Mouse (Mus musculus) C2C12 (cell line): ENCODE measurements around the gene Cdk10. TPM values are rescaled to one million over a fixed set of nuclear protein-coding genes. Genes with fewer than 3 reads are reported as not detected.

Experiments
- H3K27me3 ChIP-seq: one replicate; pipeline ENCODE4 v1.6.1; 2011; ENCODE audit not compliant: control insufficient read depth, insufficient read depth, insufficient read length
- H3K36me3 ChIP-seq: one replicate; pipeline ENCODE4 v1.6.1; 2011; ENCODE audit not compliant: control insufficient read depth, insufficient read depth
- H3K4me3 ChIP-seq: one replicate; pipeline ENCODE4 v1.5.1; 2011; ENCODE audit warnings: mild to moderate bottlenecking, control low read depth; ENCODE audit not compliant: poor library complexity, insufficient read depth, severe bottlenecking
- H3K79me2 ChIP-seq: one replicate; pipeline ENCODE4 v1.6.1; 2011; ENCODE audit not compliant: control insufficient read depth, insufficient read depth
- H3K79me3 ChIP-seq: one replicate; pipeline ENCODE4 v1.6.1; 2011; ENCODE audit warnings: low read depth, control low read depth
- H3ac ChIP-seq: one replicate; pipeline ENCODE3; 2011; ENCODE audit warnings: low read depth; ENCODE audit not compliant: control insufficient read depth, insufficient read length
- MYOG ChIP-seq: IDR thresholded peaks from one replicate; pipeline ENCODE4 v1.6.1; 2011; ENCODE audit not compliant: control insufficient read depth, insufficient read length; ENCODE audit errors: extremely low read depth
- polyA plus RNA-seq: library from polyadenylated mRNA; unstranded; fragments of >200 nt; fragmentation: generic; extraction: Trizol; gene quantifications from one replicate; pipeline ENCODE4 v1.2.1, GENCODE M21; 2012; ENCODE audit warnings: missing spikeins

The Cdk10 gene
- polyA plus RNA-seq, 1 experiment: 23.8 TPM

DNA sequence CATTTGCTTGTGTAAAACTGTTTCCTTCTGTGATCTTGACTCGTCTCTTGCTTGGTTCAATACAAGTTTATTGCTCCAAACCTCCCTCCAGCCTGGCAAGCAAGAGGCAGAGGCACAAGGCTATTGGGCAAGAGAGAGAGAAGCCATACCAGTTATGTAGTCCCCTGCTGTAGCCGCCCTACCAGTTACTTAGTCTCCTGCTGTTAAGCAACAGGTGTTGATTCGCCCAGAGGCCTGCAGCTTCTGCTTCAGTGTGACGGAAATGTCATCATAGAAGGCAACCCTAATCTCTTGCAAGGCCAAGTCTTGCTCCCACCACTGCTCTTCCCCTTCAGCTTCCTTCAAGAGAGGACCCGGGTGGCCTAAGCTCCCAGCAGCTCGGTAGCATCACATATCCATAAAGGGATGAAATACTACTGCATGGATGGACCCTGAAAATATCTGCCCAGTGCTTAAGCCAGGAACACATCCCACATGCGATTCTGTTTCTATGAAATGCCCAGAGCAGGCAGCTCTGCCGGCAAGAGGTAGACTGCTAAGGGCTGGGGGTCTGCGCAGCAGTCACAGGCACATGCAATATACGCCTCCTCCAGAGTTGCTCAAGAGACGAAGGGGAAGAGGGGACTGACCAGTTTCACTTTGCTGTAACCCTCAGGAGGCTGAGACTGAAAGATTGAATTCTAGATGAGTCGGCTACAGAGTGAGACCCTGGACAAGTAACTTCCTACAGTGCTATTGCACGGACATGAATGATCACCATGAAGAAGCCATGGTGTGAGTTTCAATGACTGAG lies 55.9 kb downstream of the Cdk10 start:
- peaks cover 7% of the 10 kb centered on the region for H3K36me3 ChIP-seq
- H3ac ChIP-seq: no peak overlapping the region
- no peaks in the 10 kb centered on the region for H3K79me3 ChIP-seq
- H3K79me2 ChIP-seq: no peaks in the 10 kb centered on the region
- TF ChIP-seq MYOG: no peak
- H3K4me3 ChIP-seq: no peak overlapping the region
- H3K27me3 ChIP-seq: no peaks in the 10 kb centered on the region

Other genes starting within 250 kb of the Cdk10 start
- 32.5 TPM for gene Ankrd11, start 182.6 kb upstream of the Cdk10 start, polyA plus RNA-seq
- gene Spg7, start 161.9 kb upstream of the Cdk10 start, polyA plus RNA-seq: 57.4 TPM
- 3,422 TPM for gene Rpl13, start 122.5 kb upstream of the Cdk10 start, polyA plus RNA-seq
- 0.04 TPM for gene Cpne7, start 107.5 kb upstream of the Cdk10 start, polyA plus RNA-seq
- 0.05 TPM for gene Sult5a1, start 66.5 kb upstream of the Cdk10 start, polyA plus RNA-seq
- 0.92 TPM for gene Dpep1, start 38.6 kb upstream of the Cdk10 start, polyA plus RNA-seq
- 94.4 TPM for gene Chmp1a, start 12.1 kb upstream of the Cdk10 start, polyA plus RNA-seq
- 1.1 TPM for gene Spata33, start 12.0 kb upstream of the Cdk10 start, polyA plus RNA-seq
- gene Spata2l, start 11.4 kb downstream of the Cdk10 start, polyA plus RNA-seq: 0.89 TPM
- 10.6 TPM for gene Zfp276, start 29.4 kb downstream of the Cdk10 start, polyA plus RNA-seq
- gene Vps9d1, start 29.5 kb downstream of the Cdk10 start, polyA plus RNA-seq: 8.5 TPM
- gene Fanca, start 93.7 kb downstream of the Cdk10 start, polyA plus RNA-seq: 14.0 TPM
- gene Spire2, start 107.9 kb downstream of the Cdk10 start, polyA plus RNA-seq: 5.1 TPM
- 128 TPM for gene Tcf25, start 148.9 kb downstream of the Cdk10 start, polyA plus RNA-seq
- gene Mc1r, start 182.3 kb downstream of the Cdk10 start, polyA plus RNA-seq: 0.01 TPM
- 140 TPM for gene Tubb3, start 186.6 kb downstream of the Cdk10 start, polyA plus RNA-seq
- 23.9 TPM for gene Def8, start 198.7 kb downstream of the Cdk10 start, polyA plus RNA-seq